Mouse (Mus musculus) frontal cortex, postnatal 36 days (tissue): Measurements from ENCODE around the gene Gm5414.

Experiments
- DNase-seq, 2 experiments: peaks; one replicate each; pipeline ENCODE4 v3.0.0; 2022; ENCODE audit warnings: low spot score in 2 of 2

Gene Gm5414

GRCm38 (mm10) chr15:101627884-101628283 is at the start of gene Gm5414:
Gene Gm5414, minus strand, starts transcription at chr15:101628188.
- no peak for DNase-seq

GRCm38 (mm10) chr15:101675978-101676377 is 48.0 kb upstream of the Gm5414 start:
- no peak for DNase-seq

GRCm38 (mm10) chr15:101652736-101653265 is 24.8 kb upstream of the Gm5414 start:
- DNase-seq, result no peak

- DNase-seq, result no peak
Observed at GRCm38 (mm10) chr15:101647280-101647679, 19.3 kb upstream of the Gm5414 start, which contains the start of gene Gm5478. Gene Gm5478, minus strand, starts transcription at chr15:101647380.

GRCm38 (mm10) chr15:101599123-101599522 is 28.9 kb downstream of the Gm5414 start:
- DNase-seq, result no peak

GRCm38 (mm10) chr15:101588216-101588615 is 39.8 kb downstream of the Gm5414 start:
- DNase-seq, result no peak

GRCm38 (mm10) chr15:101584456-101584855 is 43.5 kb downstream of the Gm5414 start:
- DNase-seq, result no peak

- DNase-seq, result no peak
Observed at GRCm38 (mm10) chr15:101583211-101583965, 44.6 kb downstream of the Gm5414 start.

- DNase-seq, result peak; percentile 12 to 37
Observed at GRCm38 (mm10) chr15:101581701-101582100, 46.3 kb downstream of the Gm5414 start.

- no peak for DNase-seq
Observed at GRCm38 (mm10) chr15:101575506-101575905, 52.5 kb downstream of the Gm5414 start.
